Mouse (Mus musculus) C2C12 (cell line): Measurements from ENCODE around the gene Tyrp1. TPM values are rescaled to one million over a fixed set of nuclear protein-coding genes. Genes with fewer than 3 reads are reported as not detected.
A peak's percentile ranks its signal among the peaks of the same experiment; 100 is the strongest.

ENCODE experiments used
- H3K27me3 ChIP-seq: one replicate; pipeline ENCODE4 v1.6.1; 2011; ENCODE audit not compliant: control insufficient read depth, insufficient read depth, insufficient read length
- H3K36me3 ChIP-seq: one replicate; pipeline ENCODE4 v1.6.1; 2011; ENCODE audit not compliant: control insufficient read depth, insufficient read depth
- H3K4me3 ChIP-seq: one replicate; pipeline ENCODE4 v1.5.1; 2011; ENCODE audit warnings: mild to moderate bottlenecking, control low read depth; ENCODE audit not compliant: poor library complexity, insufficient read depth, severe bottlenecking
- H3K79me2 ChIP-seq: one replicate; pipeline ENCODE4 v1.6.1; 2011; ENCODE audit not compliant: control insufficient read depth, insufficient read depth
- H3K79me3 ChIP-seq: one replicate; pipeline ENCODE4 v1.6.1; 2011; ENCODE audit warnings: low read depth, control low read depth
- H3ac ChIP-seq: one replicate; pipeline ENCODE3; 2011; ENCODE audit warnings: low read depth; ENCODE audit not compliant: control insufficient read depth, insufficient read length
- CEBPB ChIP-seq: IDR thresholded peaks from one replicate; pipeline ENCODE4 v1.6.1; 2011; ENCODE audit warnings: low read depth, mild to moderate bottlenecking, control low read depth, moderate library complexity
- CTCF ChIP-seq: IDR thresholded peaks from one replicate; pipeline ENCODE4 v1.5.1; 2011; ENCODE audit not compliant: control insufficient read depth, insufficient read depth, insufficient read length
- FOSL1 ChIP-seq: IDR thresholded peaks from one replicate; pipeline ENCODE4 v1.8.0; 2011; ENCODE audit warnings: mild to moderate bottlenecking, low read length; ENCODE audit not compliant: poor library complexity, insufficient read depth, severe bottlenecking
- MAX ChIP-seq: IDR thresholded peaks from one replicate; pipeline ENCODE4 v1.6.1; 2011; ENCODE audit warnings: mild to moderate bottlenecking, control low read depth
- MYOD1 ChIP-seq: IDR thresholded peaks from one replicate; pipeline ENCODE4 v1.6.1; 2011; ENCODE audit warnings: low read depth; ENCODE audit not compliant: control insufficient read depth, insufficient read length
- MYOG ChIP-seq: IDR thresholded peaks from one replicate; pipeline ENCODE4 v1.6.1; 2011; ENCODE audit not compliant: control insufficient read depth, insufficient read length; ENCODE audit errors: extremely low read depth
- USF1 ChIP-seq: IDR thresholded peaks from one replicate; pipeline ENCODE4 v1.6.1; 2011; ENCODE audit warnings: low read depth, mild to moderate bottlenecking, control low read depth, moderate library complexity
- polyA plus RNA-seq: library from polyadenylated mRNA; unstranded; fragments of >200 nt; fragmentation: generic; extraction: Trizol; gene quantifications from one replicate; pipeline ENCODE4 v1.2.1, GENCODE M21; 2012; ENCODE audit warnings: missing spikeins

Gene Tyrp1
- polyA plus RNA-seq, 1 experiment, result not detected

DNA sequence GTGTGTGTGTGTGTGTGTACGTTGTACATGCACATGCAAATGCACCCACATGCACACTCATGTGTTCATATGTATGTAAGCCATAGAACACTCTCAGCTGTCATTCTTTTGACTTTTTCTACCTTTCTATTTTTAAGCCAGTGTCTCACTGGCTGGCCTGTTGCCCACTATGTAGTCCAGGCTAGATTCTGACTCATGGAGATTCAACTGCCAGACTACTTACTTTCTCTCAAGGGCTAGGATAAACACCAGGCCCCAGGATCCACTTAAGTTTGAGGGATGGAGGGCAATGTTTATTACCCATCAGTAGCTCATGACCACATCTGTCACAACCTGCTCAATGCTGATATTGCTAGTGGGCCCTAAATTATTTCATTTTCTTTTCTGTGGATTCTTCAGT lies 8.1 kb downstream of the Tyrp1 start:
- Histone ChIP-seq H3K4me3 (no peak overlapping the region), H3ac (no peak overlapping the region), H3K79me3 (no peaks in the 10 kb centered on the region), H3K27me3 (no peaks in the 10 kb centered on the region), H3K79me2 (no peaks in the 10 kb centered on the region), H3K36me3 (no peaks in the 10 kb centered on the region)
- TF ChIP-seq USF1 (no peak), FOSL1 (no peak), CTCF (no peak), CEBPB (no peak), MYOD1 (no peak)

GRCm38 (mm10) chr4:80843752-80844151 lies 9.8 kb downstream of the Tyrp1 start:
- H3K27me3 ChIP-seq, result no peaks in the 10 kb centered on the region
- TF ChIP-seq MYOD1, result no peak
- TF ChIP-seq CEBPB, result no peak
- no peak for TF ChIP-seq MYOG
- no peak for TF ChIP-seq CTCF
- no peak for TF ChIP-seq MAX
- TF ChIP-seq USF1, result no peak
- no peak for TF ChIP-seq FOSL1
- no peaks in the 10 kb centered on the region for H3K79me3 ChIP-seq
- H3ac ChIP-seq, result no peak overlapping the region
- H3K36me3 ChIP-seq, result no peaks in the 10 kb centered on the region
- H3K4me3 ChIP-seq, result no peak overlapping the region
- H3K79me2 ChIP-seq, result no peaks in the 10 kb centered on the region

DNA sequence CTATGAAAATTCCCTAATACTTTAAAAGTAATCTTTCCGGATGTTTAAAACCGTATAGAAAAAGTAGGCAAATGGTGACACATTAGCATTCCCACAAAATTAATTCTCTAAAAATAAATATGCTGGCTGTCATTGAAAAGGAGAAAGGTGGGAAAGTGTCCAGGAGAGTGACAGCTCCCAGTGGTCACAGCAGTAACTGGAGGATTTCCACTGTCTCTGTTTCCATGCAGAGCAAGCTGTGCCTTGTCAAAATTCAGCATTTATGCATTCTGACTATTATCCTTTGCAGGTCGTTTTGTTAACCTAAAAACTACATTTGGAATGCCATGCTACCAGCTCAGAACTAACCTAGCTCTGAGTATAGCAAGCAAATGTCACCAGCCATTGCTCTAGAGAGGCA lies 12.1 kb downstream of the Tyrp1 start:
- Histone ChIP-seq H3K36me3 (no peaks in the 10 kb centered on the region), H3ac (no peak overlapping the region), H3K4me3 (no peak overlapping the region), H3K27me3 (no peaks in the 10 kb centered on the region), H3K79me3 (no peaks in the 10 kb centered on the region), H3K79me2 (no peaks in the 10 kb centered on the region)
- TF ChIP-seq FOSL1, result no peak
- no peak for TF ChIP-seq MAX
- no peak for TF ChIP-seq USF1
- no peak for TF ChIP-seq CTCF
- TF ChIP-seq CEBPB, result no peak
- TF ChIP-seq MYOG, result no peak
- no peak for TF ChIP-seq MYOD1

DNA sequence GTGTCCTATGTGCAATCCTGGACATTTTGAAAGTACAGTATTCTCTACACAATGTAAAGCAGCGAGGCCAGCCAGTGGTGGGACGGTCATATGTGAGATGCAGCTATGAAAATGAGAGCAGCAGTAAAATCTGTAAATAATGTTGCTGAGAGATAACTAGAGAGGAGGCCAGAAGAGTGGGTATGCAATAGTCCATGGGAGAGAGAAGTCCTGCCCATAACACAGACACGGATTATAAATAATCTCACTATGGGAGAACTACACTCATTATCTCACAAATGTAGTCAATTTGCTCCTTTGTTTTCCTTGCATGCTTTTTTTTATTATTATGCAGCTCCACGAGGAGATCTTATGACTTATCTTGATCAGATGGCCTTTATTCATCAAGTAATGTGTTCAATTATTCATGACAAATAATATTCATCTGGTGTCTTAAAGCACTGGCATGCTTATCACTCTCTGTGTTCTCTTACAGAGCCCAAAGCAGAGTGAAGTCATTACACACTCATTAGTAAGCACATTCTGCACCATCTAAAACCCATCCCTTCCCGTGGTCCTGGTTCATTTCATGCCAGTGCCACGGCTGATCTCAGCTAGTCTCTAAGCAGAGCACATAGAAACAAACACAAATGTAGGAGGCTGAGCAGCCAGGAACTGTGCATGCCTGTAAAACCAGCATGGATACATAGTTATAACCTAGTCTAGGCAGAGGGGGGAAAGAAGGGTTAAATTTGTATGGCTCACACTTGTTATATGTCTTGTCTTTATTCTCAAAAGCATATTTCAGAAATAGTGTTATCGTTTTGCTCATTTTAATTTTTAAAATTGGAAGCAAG lies 18.9 kb downstream of the Tyrp1 start:
- no peak overlapping the region for H3K4me3 ChIP-seq
- no peaks in the 10 kb centered on the region for H3K79me2 ChIP-seq
- H3K27me3 ChIP-seq, result no peaks in the 10 kb centered on the region
- H3K36me3 ChIP-seq, result no peaks in the 10 kb centered on the region
- no peak for TF ChIP-seq CEBPB
- H3K79me3 ChIP-seq, result no peaks in the 10 kb centered on the region
- no peak overlapping the region for H3ac ChIP-seq

DNA sequence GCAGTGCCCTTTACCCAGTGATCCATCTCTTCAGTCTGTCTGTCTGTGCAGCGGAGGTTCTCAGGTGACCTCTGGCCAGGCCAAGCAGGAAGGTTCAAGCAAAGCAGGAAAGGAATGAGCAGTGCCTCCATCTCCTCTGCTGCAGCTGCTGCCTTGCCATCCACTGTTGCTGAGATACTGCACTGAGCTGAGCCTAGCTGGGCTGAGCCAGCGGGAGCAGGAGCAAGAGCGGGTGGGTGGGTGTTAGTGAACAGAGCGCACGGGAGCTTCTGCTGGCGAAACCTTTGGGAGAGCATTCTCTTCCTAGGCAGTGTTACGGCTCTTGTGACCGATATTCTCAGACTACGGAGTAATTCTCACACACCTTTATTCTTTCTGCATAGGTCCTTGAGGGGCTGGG lies 21.6 kb downstream of the Tyrp1 start:
- no peaks in the 10 kb centered on the region for H3K36me3 ChIP-seq
- H3ac ChIP-seq, result no peak overlapping the region
- H3K4me3 ChIP-seq, result no peak overlapping the region
- no peaks in the 10 kb centered on the region for H3K79me3 ChIP-seq
- no peaks in the 10 kb centered on the region for H3K79me2 ChIP-seq
- no peaks in the 10 kb centered on the region for H3K27me3 ChIP-seq
- TF ChIP-seq CTCF (no peak), CEBPB (no peak), FOSL1 (no peak), MYOD1 (no peak), USF1 (no peak), MAX (no peak), MYOG (no peak)

GRCm38 (mm10) chr4:80862962-80863361 lies 29.0 kb downstream of the Tyrp1 start:
- no peak for TF ChIP-seq MYOG
- TF ChIP-seq CTCF, result no peak
- TF ChIP-seq MYOD1, result no peak
- TF ChIP-seq USF1, result peak; percentile 11
- Histone ChIP-seq H3K27me3 (no peaks in the 10 kb centered on the region), H3K79me3 (no peaks in the 10 kb centered on the region), H3ac (no peak overlapping the region), H3K4me3 (no peak overlapping the region), H3K79me2 (no peaks in the 10 kb centered on the region), H3K36me3 (no peaks in the 10 kb centered on the region)
